Mouse (Mus musculus): Measurements from ENCODE around the gene Try4. TPM values are rescaled to one million over a fixed set of nuclear protein-coding genes. Genes with fewer than 3 reads are reported as not detected.

Gene Try4
- not detected for polyA plus RNA-seq (2017; shearing (Covaris generic))

DNA sequence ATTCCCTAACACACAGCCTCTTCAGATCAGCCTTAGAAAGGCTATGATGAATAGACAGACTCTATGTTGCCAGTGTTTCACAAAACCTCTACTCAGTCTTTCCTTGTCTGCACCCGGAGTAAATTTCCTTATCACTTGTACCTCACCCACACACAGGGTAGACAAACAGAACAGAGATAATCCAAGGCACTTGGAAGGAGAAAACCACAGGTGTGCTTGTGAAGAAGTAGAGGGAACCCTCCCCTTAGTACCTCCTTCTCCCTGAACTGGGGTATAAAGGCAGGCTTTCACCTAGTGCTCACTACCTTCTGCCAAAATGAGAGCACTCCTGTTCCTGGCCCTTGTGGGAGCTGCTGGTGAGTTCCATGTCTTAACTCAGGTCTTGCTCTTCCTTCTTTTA is at the start of gene Try4:
Gene Try4, plus strand, starts transcription at position 301 of the 400 bp plus-strand sequence.

DNA sequence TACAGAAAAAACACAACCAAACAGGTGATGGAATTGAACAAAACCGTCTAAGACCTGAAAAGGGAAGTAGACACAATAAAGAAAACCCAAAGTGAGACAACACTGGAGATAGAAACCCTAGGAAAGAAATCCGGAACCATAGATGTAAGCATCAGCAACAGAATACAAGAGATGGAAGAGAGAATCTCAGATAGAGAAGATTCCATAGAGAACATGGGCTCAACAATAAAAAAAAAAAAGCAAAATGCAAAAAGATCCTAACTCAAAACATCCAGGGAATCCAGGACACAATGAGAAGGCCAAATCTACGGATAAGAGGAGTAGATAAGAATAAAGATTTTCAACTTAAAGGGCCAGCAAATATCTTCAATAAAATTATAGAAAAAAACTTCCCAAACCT is 14.7 kb downstream of the Try4 start, which contains the start of gene Try5:
Gene Try5, minus strand, starts transcription at position 101 of the 400 bp plus-strand sequence.

DNA sequence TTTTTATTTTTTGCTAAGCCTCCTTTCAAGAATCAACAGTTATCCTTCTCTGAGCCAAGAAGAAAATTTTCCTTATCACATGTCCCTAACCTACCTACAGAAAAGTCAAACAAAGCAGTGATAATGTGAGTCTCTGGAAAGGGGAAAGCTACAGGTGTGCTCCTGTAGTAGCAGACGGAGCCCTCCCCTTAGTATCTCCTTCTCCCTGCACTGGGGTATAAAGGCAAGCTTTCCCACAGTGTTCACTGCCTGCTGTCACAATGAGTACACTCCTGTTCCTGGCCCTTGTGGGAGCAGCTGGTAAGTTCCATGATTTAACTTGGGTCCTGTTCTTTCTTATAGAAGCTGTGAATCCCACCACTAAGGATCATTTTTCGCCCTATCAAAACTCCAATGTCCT is 51.9 kb downstream of the Try4 start, which contains the start of gene Try10:
Gene Try10, plus strand, starts transcription at position 174 of the 400 bp plus-strand sequence.

Other genes with a start within 250 kb of the Try4 start
- 0.47 TPM for gene Try5, start 14.6 kb downstream of the Try4 start, polyA plus RNA-seq (2017; shearing (Covaris generic))
- not detected for gene Try10, start 51.8 kb downstream of the Try4 start, polyA plus RNA-seq (2017; shearing (Covaris generic))
- not detected for gene Prss3, start 75.4 kb downstream of the Try4 start, polyA plus RNA-seq (2017; shearing (Covaris generic))
- gene Gm5771, start 90.1 kb downstream of the Try4 start, polyA plus RNA-seq (2017; shearing (Covaris generic)), result not detected
- gene Gm10334, start 143.9 kb downstream of the Try4 start, polyA plus RNA-seq (2017; shearing (Covaris generic)), result not detected
- not detected for gene Prss1, start 156.7 kb downstream of the Try4 start, polyA plus RNA-seq (2017; shearing (Covaris generic))
- 2.6 TPM for gene Prss2, start 219.5 kb downstream of the Try4 start, polyA plus RNA-seq (2017; shearing (Covaris generic))